Mouse (Mus musculus) adrenal gland, adult 18-20 months (tissue): Measurements from ENCODE around the gene Kirrel2. TPM values are rescaled to one million over a fixed set of nuclear protein-coding genes. Genes with fewer than 3 reads are reported as not detected.

Experiments
- DNase-seq, 2 experiments: peaks; one replicate each; pipeline ENCODE4 v3.0.0; 2021 to 2022; ENCODE audit warnings: low spot score in 2 of 2
- total RNA-seq, 2 experiments: library from RNA; stranded (reverse); gene quantifications; 1 replicate in 1 of 2; 2 replicates in 1 of 2; pipeline ENCODE4 v1.2.3; 2021

Kirrel2 gene
- total RNA-seq, 2 experiments from 2014 or later, result not detected

DNA sequence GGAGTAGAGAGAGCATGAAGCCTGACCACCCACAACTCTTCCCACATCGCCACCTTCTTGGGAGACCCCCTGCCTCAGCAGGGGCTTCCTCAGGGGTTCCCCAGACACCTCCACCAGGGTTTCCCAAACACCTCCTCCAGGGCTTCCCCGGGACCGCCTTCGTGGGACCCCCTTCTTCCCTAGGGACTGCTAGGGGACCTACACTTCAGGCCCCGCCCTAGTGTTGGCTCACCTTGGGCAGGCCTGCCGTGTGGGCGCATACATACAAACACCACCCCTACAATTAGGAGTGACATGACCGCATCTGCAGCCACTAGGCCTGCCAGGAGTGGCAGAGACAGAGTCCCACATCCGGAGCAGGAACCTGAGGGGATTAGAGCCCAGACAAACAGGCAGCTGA is 39.6 kb downstream of the Kirrel2 start:
- DNase-seq, result no peak

- DNase-seq, result no peak
Measured at GRCm38 (mm10) chr7:30413596-30413995, 43.9 kb downstream of the Kirrel2 start, which contains the start of gene Tyrobp. TSS of gene Tyrobp (plus strand) at chr7:30413760.

GRCm38 (mm10) chr7:30412735-30413147 is 44.7 kb downstream of the Kirrel2 start:
- no peak for DNase-seq

GRCm38 (mm10) chr7:30411023-30411422 is 46.5 kb downstream of the Kirrel2 start:
- DNase-seq, result no peak

DNA sequence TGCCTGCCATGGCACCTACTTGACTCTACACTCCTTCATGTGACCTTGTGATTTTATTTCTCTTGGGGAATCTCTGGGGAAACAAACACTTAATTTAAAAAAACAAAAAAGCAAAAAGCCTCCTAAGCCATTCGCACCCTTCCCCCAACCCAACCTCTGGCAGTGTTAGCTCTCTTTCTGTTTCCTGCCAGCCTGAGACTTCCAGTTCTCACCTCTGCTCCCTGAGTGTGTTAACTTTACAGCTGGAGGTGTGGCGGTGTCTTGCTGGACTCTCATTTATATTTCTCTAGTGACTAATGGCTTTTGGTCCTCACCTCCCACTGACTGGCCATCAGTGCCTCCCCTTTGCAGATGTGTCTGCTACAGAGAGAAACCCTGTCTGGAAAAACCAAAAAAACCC is 47.7 kb downstream of the Kirrel2 start:
- DNase-seq, result no peak

DNA sequence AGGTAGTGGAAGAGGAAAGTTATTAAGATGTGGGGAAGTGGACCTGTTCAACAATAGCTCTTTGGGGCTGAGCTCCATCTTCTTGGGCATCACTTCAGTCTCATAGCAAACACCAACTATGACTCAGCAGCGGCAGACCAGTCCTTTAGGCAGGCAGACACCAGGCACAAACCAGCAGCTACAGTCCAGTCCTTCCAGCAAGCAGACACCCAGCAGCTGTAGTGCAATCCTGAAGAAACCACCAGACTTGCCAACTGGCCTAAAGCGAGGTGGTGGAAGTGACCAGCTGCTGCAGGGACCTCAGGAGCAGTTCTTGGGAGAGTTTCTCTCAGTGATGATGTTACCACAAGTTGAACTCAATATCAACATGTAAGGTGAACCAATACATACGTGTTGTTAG is 48.9 kb downstream of the Kirrel2 start:
- DNase-seq, result no peak

DNA sequence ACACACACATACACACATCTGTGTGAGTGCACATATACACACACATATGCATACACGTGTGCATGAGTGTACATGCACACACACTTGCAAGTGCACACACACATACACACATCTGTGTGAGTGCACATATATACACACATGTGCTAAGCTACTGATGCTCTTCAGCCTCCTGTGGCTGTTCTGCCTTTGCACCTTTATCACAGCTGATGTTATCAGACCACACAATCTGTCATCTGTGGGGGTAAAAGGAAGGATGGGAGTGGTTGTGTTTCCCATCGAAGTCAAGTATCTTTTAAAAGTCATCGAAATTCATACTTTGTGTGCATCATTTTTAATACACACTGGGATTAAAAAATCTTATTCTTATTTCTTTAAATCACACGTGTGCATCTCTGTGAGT is 55.1 kb downstream of the Kirrel2 start:
- no peak for DNase-seq

DNA sequence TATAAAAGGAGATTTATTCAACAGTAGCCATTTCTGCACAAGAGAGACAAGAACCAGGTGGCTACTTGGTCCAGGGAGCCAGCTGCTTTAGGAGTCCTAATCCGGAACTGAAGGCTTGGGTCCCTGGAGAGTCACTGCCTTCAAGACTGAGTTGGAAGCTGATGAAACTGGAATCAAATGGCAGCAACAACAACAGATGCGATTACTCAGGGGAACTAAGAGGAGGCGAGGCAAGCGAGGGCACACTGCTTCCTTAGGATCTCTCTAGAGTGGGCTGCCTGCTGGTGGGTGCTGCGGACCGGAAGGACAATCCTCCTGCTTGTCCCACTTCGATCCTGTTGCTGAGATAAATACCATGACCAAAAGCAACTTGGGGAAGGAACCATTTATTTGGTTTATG is 57.8 kb downstream of the Kirrel2 start:
- DNase-seq, result no peak

Other genes with a start within 250 kb of the Kirrel2 start
- 10 to 100 TPM; 51.1 to 64.1 TPM for gene Polr2i, start 225.7 kb downstream of the Kirrel2 start, total RNA-seq
- 10 to 100 TPM; 86.2 to 93.6 TPM for gene Tbcb, start 225.4 kb downstream of the Kirrel2 start, total RNA-seq
- not detected for gene Ovol3, start 222.0 kb downstream of the Kirrel2 start, total RNA-seq
- gene Thap8, start 177.6 kb downstream of the Kirrel2 start, total RNA-seq, result under 1 TPM; 0.38 to 0.46 TPM
- gene Wdr62, start 177.3 kb downstream of the Kirrel2 start, total RNA-seq, result 1 to 10 TPM; 4.9 to 6.7 TPM
- 10 to 100 TPM; 22.6 to 24.3 TPM for gene Clip3, start 166.0 kb downstream of the Kirrel2 start, total RNA-seq
- 10 to 100 TPM; 56.3 to 74.8 TPM for gene Alkbh6, start 149.0 kb downstream of the Kirrel2 start, total RNA-seq
- 10 to 100 TPM; 21.8 to 31.5 TPM for gene Syne4, start 142.9 kb downstream of the Kirrel2 start, total RNA-seq
- gene E130208F15Rik, start 135.9 kb downstream of the Kirrel2 start, total RNA-seq, result 1 to 10 TPM in 1 of 2 experiments, under 1 TPM in 1; 0.63 to 1.0 TPM
- 10 to 100 TPM in 1 of 2 experiments, 1 to 10 TPM in 1; 8.8 to 12.0 TPM for gene Sdhaf1, start 133.8 kb downstream of the Kirrel2 start, total RNA-seq
- 1 to 10 TPM; 6.7 to 8.5 TPM for gene Lrfn3, start 94.9 kb downstream of the Kirrel2 start, total RNA-seq
- gene Tyrobp, start 43.9 kb downstream of the Kirrel2 start, total RNA-seq, result 10 to 100 TPM; 34.7 to 68.5 TPM
- gene Hcst, start 37.8 kb downstream of the Kirrel2 start, total RNA-seq, result 1 to 10 TPM; 1.5 to 1.9 TPM
- gene Nfkbid, start 36.0 kb downstream of the Kirrel2 start, total RNA-seq, result 1 to 10 TPM; 1.6 to 2.0 TPM
- 10 to 100 TPM; 31.8 to 40.6 TPM for gene Aplp1, start 12.2 kb downstream of the Kirrel2 start, total RNA-seq
- gene Nphs1, start 625 bp upstream of the Kirrel2 start, total RNA-seq, result not detected
- gene Prodh2, start 35.9 kb upstream of the Kirrel2 start, total RNA-seq, result 1 to 10 TPM in 1 of 2 experiments, not detected in 1; 1.2 TPM
- gene Arhgap33, start 77.4 kb upstream of the Kirrel2 start, total RNA-seq, result 1 to 10 TPM; 1.8 to 2.7 TPM
- 10 to 100 TPM; 26.3 to 34.9 TPM for gene Hspb6, start 94.5 kb upstream of the Kirrel2 start, total RNA-seq
- 1 to 10 TPM; 6.5 to 6.9 TPM for gene Proser3, start 94.6 kb upstream of the Kirrel2 start, total RNA-seq
- gene Lin37, start 102.1 kb upstream of the Kirrel2 start, total RNA-seq, result 10 to 100 TPM; 47.0 to 59.3 TPM
- 10 to 100 TPM; 67.1 to 67.4 TPM for gene U2af1l4, start 105.6 kb upstream of the Kirrel2 start, total RNA-seq
- gene Gm49396, start 105.7 kb upstream of the Kirrel2 start, total RNA-seq, result 1 to 10 TPM; 4.6 to 8.2 TPM
- gene Psenen, start 105.9 kb upstream of the Kirrel2 start, total RNA-seq, result 100 to 1,000 TPM; 130 to 154 TPM
- gene Igflr1, start 107.7 kb upstream of the Kirrel2 start, total RNA-seq, result 1 to 10 TPM; 3.6 to 4.3 TPM
- 10 to 100 TPM; 37.8 to 56.6 TPM for gene Kmt2b, start 131.0 kb upstream of the Kirrel2 start, total RNA-seq
- under 1 TPM in 1 of 2 experiments, not detected in 1; 0.83 TPM for gene Zbtb32, start 141.2 kb upstream of the Kirrel2 start, total RNA-seq
- under 1 TPM; 0.19 to 0.20 TPM for gene Upk1a, start 155.2 kb upstream of the Kirrel2 start, total RNA-seq
- 1,000 to 10,000 TPM; 1,148 to 1,842 TPM for gene Cox6b1, start 168.5 kb upstream of the Kirrel2 start, total RNA-seq
- not detected for gene Etv2, start 178.2 kb upstream of the Kirrel2 start, total RNA-seq
- 10 to 100 TPM; 84.9 to 86.7 TPM for gene Rbm42, start 192.6 kb upstream of the Kirrel2 start, total RNA-seq
- 1 to 10 TPM; 6.9 to 7.9 TPM for gene Haus5, start 207.3 kb upstream of the Kirrel2 start, total RNA-seq
- gene Pmis2, start 213.9 kb upstream of the Kirrel2 start, total RNA-seq, result not detected
- 1 to 10 TPM; 2.7 to 6.4 TPM for gene 2200002J24Rik, start 241.2 kb upstream of the Kirrel2 start, total RNA-seq